Mouse (Mus musculus) embryonic fibroblast, embryonic 13.5 days (primary cell): ENCODE results near the gene Ehd3.

ENCODE experiments used
- CTCF ChIP-seq: IDR thresholded peaks from 2 replicates; pipeline ENCODE4 v1.5.1; 2011; ENCODE audit warnings: mild to moderate bottlenecking, control low read depth, low read length, moderate library complexity, borderline replicate concordance; ENCODE audit not compliant: insufficient read depth
- POLR2A ChIP-seq: IDR thresholded peaks from 2 replicates; pipeline ENCODE4 v1.6.1; 2011; ENCODE audit warnings: low read depth, mild to moderate bottlenecking, control low read depth, low read length, moderate library complexity

GRCm38 (mm10) chr17:73796789-73797188, 7.1 kb upstream of the Ehd3 start:
- TF ChIP-seq POLR2A (no peak), CTCF (no peak)
